Mouse (Mus musculus) heart, postnatal 0 days (tissue): ENCODE measurements around the gene Rbm6. TPM values are rescaled to one million over a fixed set of nuclear protein-coding genes. Genes with fewer than 3 reads are reported as not detected.

Source experiments
- ATAC-seq: fragments of 200-750 bp; cut with Nextera tagmentation; 2 replicates; pipeline ENCODE4 v1.8.0; 2017; ENCODE audit warnings: low read depth, moderate number of reproducible peaks, moderate library complexity; ENCODE audit not compliant: insufficient read depth
- DNase-seq: peaks from one replicate; pipeline ENCODE4 v3.0.0-alpha.2; 2016; ENCODE audit warnings: low spot score
- H3K27ac ChIP-seq: fragments of 300-500 bp; sonication (generic); 2 replicates; pipeline ENCODE4 v1.5.1; 2014; ENCODE audit warnings: low read depth, mild to moderate bottlenecking
- H3K27me3 ChIP-seq: fragments of 300-500 bp; sonication (generic); 2 replicates; pipeline ENCODE4 v1.6.1; 2014; ENCODE audit warnings: low read length, mixed read lengths; ENCODE audit not compliant: control insufficient read depth, insufficient read depth
- H3K36me3 ChIP-seq: fragments of 300-500 bp; sonication (generic); replicated peaks from 2 replicates; pipeline ENCODE4 v1.6.1; 2014; ENCODE audit warnings: low read length, mixed read lengths; ENCODE audit not compliant: control insufficient read depth, insufficient read depth
- H3K4me1 ChIP-seq: fragments of 300-500 bp; sonication (generic); 2 replicates; pipeline ENCODE4 v1.6.1; 2014; ENCODE audit warnings: antibody characterized with exemption; ENCODE audit not compliant: control insufficient read depth, insufficient read depth
- H3K4me2 ChIP-seq: fragments of 300-500 bp; sonication (generic); 2 replicates; pipeline ENCODE4 v1.6.1; 2014; ENCODE audit warnings: low read depth, mild to moderate bottlenecking, low read length, moderate library complexity
- H3K4me3 ChIP-seq: fragments of 300-500 bp; sonication (generic); 2 replicates; pipeline ENCODE4 v1.5.1; 2014; ENCODE audit warnings: low read depth, low read length
- H3K9ac ChIP-seq: fragments of 300-500 bp; sonication (generic); replicated peaks from 2 replicates; pipeline ENCODE4 v1.6.1; 2014; ENCODE audit warnings: low read depth, low read length, mixed read lengths
- H3K9me3 ChIP-seq: fragments of 300-500 bp; sonication (generic); replicated peaks from 2 replicates; pipeline ENCODE4 v1.6.1; 2016; ENCODE audit warnings: low read length; ENCODE audit not compliant: control insufficient read depth
- CTCF ChIP-seq: IDR thresholded peaks from 2 replicates; pipeline ENCODE4 v1.5.1; 2016; ENCODE audit warnings: antibody characterized with exemption, control low read depth, low read depth
- EP300 ChIP-seq: IDR thresholded peaks from 2 replicates; pipeline ENCODE4 v1.6.1; 2016; ENCODE audit warnings: antibody characterized with exemption, low read depth
- WGBS: fragments of 180-500 bp; shearing (Covaris S2); extraction: QIAGEN DNeasy Blood & Tissue Kit; methylation state at CpG from one replicate; pipeline ENCODE4 v1.1.7; 2014; 5-methylcytosine and 5-hydroxymethylcytosine counted together
- polyA plus RNA-seq: library from polyadenylated mRNA; unstranded; fragments of >200 nt; fragmentation: Nextera tagmentation; extraction: Ambion mirVana; gene quantifications from 2 replicates; pipeline ENCODE4 v1.2.1, GENCODE M21; 2015
- total RNA-seq: library from RNA; depleted of rRNA; stranded (reverse); fragments of >200 nt; gene quantifications from 2 replicates; pipeline ENCODE4 v1.2.3, GENCODE M21; 2014; ENCODE audit warnings: low replicate concordance

Rbm6 gene
- total and polyA plus RNA-seq, 2 experiments from 2014 or later, result 28.3 to 35.1 TPM

GRCm38 (mm10) chr9:107770374-107771290, 102.4 kb downstream of the Rbm6 start, which contains the start of gene Rbm5:
Gene Rbm5, minus strand, starts transcription at chr9:107770996.
- WGBS, result under 1% methylated on average over 60 of the region's 60 CpGs
- Histone ChIP-seq H3K4me3 (peak within 1 kb of the TSS; percentile 99), H3K27me3 (no peaks in the 10 kb centered on the region), H3K36me3 (peaks cover 64% of the 10 kb centered on the region), H3K4me1 (peaks cover 11% of the 10 kb centered on the region; the same call in 1 of the 2 replicates), H3K27ac (peak within 1 kb of the TSS; percentile 98), H3K4me2 (peak within 1 kb of the TSS; percentile 85), H3K9me3 (no peaks in the 10 kb centered on the region), H3K9ac (peak within 1 kb of the TSS; percentile 100)
- TF ChIP-seq EP300 (no peak), CTCF (no peak)
- ATAC-seq (peak; percentile 100), DNase-seq (peak; percentile 97)

- Histone ChIP-seq H3K36me3 (peaks cover 64% of the 10 kb centered on the region), H3K27me3 (no peaks in the 10 kb centered on the region), H3K4me3 (peak overlapping the region; percentile 99), H3K9ac (peak overlapping the region; percentile 100), H3K4me2 (peak overlapping the region; percentile 85), H3K4me1 (peaks cover 11% of the 10 kb centered on the region; the same call in 1 of the 2 replicates), H3K27ac (peak overlapping the region; percentile 98), H3K9me3 (no peaks in the 10 kb centered on the region)
- DNase-seq, result no peak
- no peak for TF ChIP-seq CTCF
- no peak for ATAC-seq
- WGBS, result under 1% methylated on average over 9 of the region's 9 CpGs
Observed at GRCm38 (mm10) chr9:107770037-107770373, 103.0 kb downstream of the Rbm6 start.

GRCm38 (mm10) chr9:107769445-107770000, 103.5 kb downstream of the Rbm6 start:
- peaks cover 64% of the 10 kb centered on the region for H3K36me3 ChIP-seq
- ATAC-seq, result no peak

GRCm38 (mm10) chr9:107768851-107769250, 104.2 kb downstream of the Rbm6 start:
- Histone ChIP-seq H3K36me3 (peaks cover 64% of the 10 kb centered on the region), H3K9me3 (no peaks in the 10 kb centered on the region), H3K27ac (no peak overlapping the region), H3K9ac (no peak overlapping the region), H3K4me1 (peaks cover 11% of the 10 kb centered on the region; the same call in 1 of the 2 replicates), H3K4me2 (peak overlapping the region; percentile 85; the same call in 1 of the 2 replicates), H3K4me3 (no peak overlapping the region), H3K27me3 (no peaks in the 10 kb centered on the region)
- no peak for DNase-seq
- ATAC-seq, result no peak
- 69% methylated on average over 5 of the region's 5 CpGs for WGBS
- TF ChIP-seq CTCF (no peak), EP300 (no peak)

More at GRCm38 (mm10) chr9:107769445-107770000, 103.5 kb downstream of the Rbm6 start:
- TF ChIP-seq EP300 (no peak), CTCF (no peak)
- DNase-seq, result no peak
- 18% methylated on average over 4 of the region's 4 CpGs for WGBS
- H3K4me3 ChIP-seq, result peak overlapping the region; percentile 99
- H3K27me3 ChIP-seq, result no peaks in the 10 kb centered on the region
- no peaks in the 10 kb centered on the region for H3K9me3 ChIP-seq
- peak overlapping the region; percentile 85 for H3K4me2 ChIP-seq
- H3K27ac ChIP-seq, result peak overlapping the region; percentile 98; the same call in 1 of the 2 replicates
- peaks cover 11% of the 10 kb centered on the region; the same call in 1 of the 2 replicates for H3K4me1 ChIP-seq
- H3K9ac ChIP-seq, result peak overlapping the region; percentile 100

GRCm38 (mm10) chr9:107759593-107759992, 113.4 kb downstream of the Rbm6 start:
- Histone ChIP-seq H3K27me3 (no peaks in the 10 kb centered on the region), H3K36me3 (peaks cover 93% of the 10 kb centered on the region), H3K9me3 (no peaks in the 10 kb centered on the region), H3K9ac (no peak overlapping the region), H3K4me2 (no peak overlapping the region), H3K4me1 (no peaks in the 10 kb centered on the region), H3K4me3 (no peak overlapping the region), H3K27ac (no peak overlapping the region)
- TF ChIP-seq CTCF (no peak), EP300 (no peak)
- 87% methylated on average over 6 of the region's 6 CpGs for WGBS
- DNase-seq, result no peak
- no peak for ATAC-seq
